Mouse (Mus musculus) MEL (cell line): ENCODE measurements around the gene Pom121l2. TPM values are rescaled to one million over a fixed set of nuclear protein-coding genes. Genes with fewer than 3 reads are reported as not detected.

Source experiments
- DNase-seq: peaks from one replicate; pipeline ENCODE4 v3.0.0; 2011; ENCODE audit warnings: low read depth, low spot score
- H3K27ac ChIP-seq: 2 replicates; pipeline ENCODE4 v1.5.1; 2012; ENCODE audit warnings: low read depth, mild to moderate bottlenecking, control low read depth, low read length, moderate library complexity; ENCODE audit not compliant: control insufficient read depth
- H3K27me3 ChIP-seq, 2 experiments: fragments of 150-350 bp in 1 of 2; sonication (generic) in 1 of 2; 2 replicates each; pipeline ENCODE4 v1.6.1; 2012; ENCODE audit warnings: low read length in 2 of 2, mild to moderate bottlenecking in 2 of 2, improper control_type of control experiment in 1 of 2, moderate library complexity in 1 of 2; ENCODE audit not compliant: insufficient read depth in 2 of 2, control insufficient read depth in 1 of 2
- H3K36me3 ChIP-seq, 2 experiments: 2 replicates each; pipeline ENCODE4 v1.6.1; 2012 to 2014; ENCODE audit warnings: low read length in 2 of 2, improper control_type of control experiment in 1 of 2, inconsistent platforms in 1 of 2, mild to moderate bottlenecking in 1 of 2; ENCODE audit not compliant: insufficient read depth in 2 of 2, control insufficient read depth in 1 of 2
- H3K4me1 ChIP-seq, 2 experiments: fragments of 150-350 bp in 1 of 2; sonication (generic) in 1 of 2; 2 replicates each; pipeline ENCODE4 v1.6.1; 2012; ENCODE audit warnings: low read length in 2 of 2, improper control_type of control experiment in 1 of 2, mild to moderate bottlenecking in 1 of 2; ENCODE audit not compliant: insufficient read depth in 2 of 2, control insufficient read depth in 1 of 2
- H3K4me3 ChIP-seq, 2 experiments: fragments of 150-350 bp in 1 of 2; sonication (generic) in 1 of 2; 2 replicates each; pipeline ENCODE4 v1.5.1; 2012; ENCODE audit warnings: low read depth in 2 of 2, low read length in 2 of 2, mild to moderate bottlenecking in 2 of 2, moderate library complexity in 2 of 2, control low read depth in 1 of 2, improper control_type of control experiment in 1 of 2; ENCODE audit not compliant: control insufficient read depth in 1 of 2, insufficient read depth in 1 of 2
- H3K79me2 ChIP-seq: 2 replicates; pipeline ENCODE4 v1.6.1; 2012; ENCODE audit warnings: mild to moderate bottlenecking, low read length, moderate library complexity; ENCODE audit not compliant: control insufficient read depth, poor library complexity, insufficient read depth
- H3K9ac ChIP-seq: 2 replicates; pipeline ENCODE4 v1.6.1; 2012; ENCODE audit warnings: low read depth, mild to moderate bottlenecking, control low read depth, low read length, moderate library complexity; ENCODE audit not compliant: control insufficient read depth, poor library complexity, severe bottlenecking
- H3K9me3 ChIP-seq: fragments of 150-350 bp; sonication (generic); replicated peaks from 2 replicates; pipeline ENCODE4 v1.6.1; 2012; ENCODE audit warnings: mild to moderate bottlenecking, low read length, improper control_type of control experiment, moderate library complexity; ENCODE audit not compliant: insufficient read depth
- BHLHE40 ChIP-seq: IDR thresholded peaks from 2 replicates; pipeline ENCODE4 v1.6.1; 2012; ENCODE audit warnings: low read depth, mild to moderate bottlenecking, inconsistent platforms, low read length, improper control_type of control experiment, borderline replicate concordance
- CHD1 ChIP-seq: IDR thresholded peaks from 2 replicates; pipeline ENCODE4 v1.6.1; 2012; ENCODE audit warnings: low read depth, mild to moderate bottlenecking, inconsistent platforms, low read length, improper control_type of control experiment
- CHD2 ChIP-seq: IDR thresholded peaks from 2 replicates; pipeline ENCODE4 v1.6.1; 2011; ENCODE audit warnings: low read length, improper control_type of control experiment
- CTCF ChIP-seq, 3 experiments: IDR thresholded peaks in 2 of 3; conservative IDR thresholded peaks in 1 of 3; 2 replicates each; pipeline ENCODE4 v1.5.1; 2011 to 2012; ENCODE audit warnings: low read length in 3 of 3, low read depth in 2 of 3, mild to moderate bottlenecking in 2 of 3, improper control_type of control experiment in 1 of 3, inconsistent platforms in 1 of 3, mixed read lengths in 1 of 3, moderate library complexity in 1 of 3; ENCODE audit not compliant: control insufficient read depth in 1 of 3, insufficient read depth in 1 of 3, poor library complexity in 1 of 3, severe bottlenecking in 1 of 3
- E2F4 ChIP-seq: IDR thresholded peaks from 2 replicates; pipeline ENCODE4 v1.6.1; 2011; ENCODE audit warnings: low read depth, low read length, improper control_type of control experiment, borderline replicate concordance
- ELF1 ChIP-seq: IDR thresholded peaks from 2 replicates; pipeline ENCODE4 v1.6.1; 2014; ENCODE audit warnings: low read depth, mild to moderate bottlenecking, inconsistent platforms, low read length, improper control_type of control experiment, moderate library complexity
- EP300 ChIP-seq, 2 experiments: IDR thresholded peaks; 2 replicates each; pipeline ENCODE4 v1.6.1; 2011; ENCODE audit warnings: improper control_type of control experiment in 2 of 2, low read length in 2 of 2, low read depth in 1 of 2, mild to moderate bottlenecking in 1 of 2
- ETS1 ChIP-seq: IDR thresholded peaks from 2 replicates; pipeline ENCODE4 v1.6.1; 2012; ENCODE audit warnings: low read depth, mild to moderate bottlenecking, inconsistent platforms, low read length, improper control_type of control experiment, moderate library complexity
- GABPA ChIP-seq: IDR thresholded peaks from 2 replicates; pipeline ENCODE4 v1.6.1; 2012; ENCODE audit warnings: low read depth, mild to moderate bottlenecking, inconsistent platforms, low read length, improper control_type of control experiment, moderate library complexity
- GATA1 ChIP-seq: IDR thresholded peaks from 2 replicates; pipeline ENCODE4 v1.6.1; 2011; ENCODE audit warnings: low read depth, low read length, improper control_type of control experiment
- JUND ChIP-seq: IDR thresholded peaks from 2 replicates; pipeline ENCODE4 v1.6.1; 2011; ENCODE audit warnings: low read depth, mild to moderate bottlenecking, improper control_type of control experiment, low read length
- KAT2A ChIP-seq: conservative IDR thresholded peaks from 2 replicates; pipeline ENCODE4 v1.6.1; 2012; ENCODE audit warnings: low read depth, low read length, improper control_type of control experiment, inconsistent platforms
- MAFK ChIP-seq: IDR thresholded peaks from 2 replicates; pipeline ENCODE4 v1.6.1; 2011; ENCODE audit warnings: low read depth, mild to moderate bottlenecking, low read length, improper control_type of control experiment, borderline replicate concordance
- MAX ChIP-seq: IDR thresholded peaks from 2 replicates; pipeline ENCODE4 v1.6.1; 2011; ENCODE audit warnings: low read length, improper control_type of control experiment
- MAZ ChIP-seq: IDR thresholded peaks from 2 replicates; pipeline ENCODE4 v1.6.1; 2012; ENCODE audit warnings: low read depth, mild to moderate bottlenecking, inconsistent platforms, low read length, improper control_type of control experiment
- MEF2A ChIP-seq: IDR thresholded peaks from 2 replicates; pipeline ENCODE4 v1.6.1; 2014; ENCODE audit warnings: low read depth, mild to moderate bottlenecking, inconsistent platforms, low read length, improper control_type of control experiment; ENCODE audit not compliant: poor library complexity, insufficient replicate concordance, severe bottlenecking; ENCODE audit errors: extremely low read depth
- MXI1 ChIP-seq: IDR thresholded peaks from 2 replicates; pipeline ENCODE4 v1.6.1; 2011; ENCODE audit warnings: mild to moderate bottlenecking, low read depth, low read length, improper control_type of control experiment
- MYB ChIP-seq: IDR thresholded peaks from 2 replicates; pipeline ENCODE4 v1.6.1; 2011; ENCODE audit warnings: mild to moderate bottlenecking, low read depth, low read length, improper control_type of control experiment
- MYC ChIP-seq: IDR thresholded peaks from 2 replicates; pipeline ENCODE4 v1.6.1; 2011; ENCODE audit warnings: low read depth, mild to moderate bottlenecking, low read length, improper control_type of control experiment, moderate library complexity
- NELFE ChIP-seq: IDR thresholded peaks from 2 replicates; pipeline ENCODE4 v1.6.1; 2011; ENCODE audit warnings: low read depth, low read length, improper control_type of control experiment
- NRF1 ChIP-seq: IDR thresholded peaks from 2 replicates; pipeline ENCODE4 v1.6.1; 2014; ENCODE audit warnings: low read depth, mild to moderate bottlenecking, inconsistent platforms, low read length, improper control_type of control experiment, moderate library complexity; ENCODE audit not compliant: poor library complexity, insufficient read depth, severe bottlenecking
- POLR2A ChIP-seq, 2 experiments: IDR thresholded peaks; 2 replicates each; pipeline ENCODE4 v1.6.1; 2011 to 2012; ENCODE audit warnings: low read length in 2 of 2, mild to moderate bottlenecking in 2 of 2, control low read depth in 1 of 2, improper control_type of control experiment in 1 of 2, low read depth in 1 of 2, moderate library complexity in 1 of 2; ENCODE audit not compliant: control insufficient read depth in 1 of 2, insufficient read depth in 1 of 2, poor library complexity in 1 of 2
- POLR2AphosphoS2 ChIP-seq: IDR thresholded peaks from 2 replicates; pipeline ENCODE4 v1.6.1; 2011; ENCODE audit warnings: low read length, improper control_type of control experiment
- POLR2AphosphoS5 ChIP-seq: IDR thresholded peaks from 2 replicates; pipeline ENCODE4 v1.6.1; 2012; ENCODE audit warnings: low read depth, borderline replicate concordance, mild to moderate bottlenecking, inconsistent platforms, low read length, moderate library complexity, mixed read lengths
- RAD21 ChIP-seq: IDR thresholded peaks from 2 replicates; pipeline ENCODE4 v1.6.1; 2011; ENCODE audit warnings: mild to moderate bottlenecking, low read depth, low read length, improper control_type of control experiment
- RCOR1 ChIP-seq: IDR thresholded peaks from 2 replicates; pipeline ENCODE4 v1.6.1; 2012; ENCODE audit warnings: low read depth, mild to moderate bottlenecking, inconsistent platforms, low read length, improper control_type of control experiment
- SIN3A ChIP-seq: IDR thresholded peaks from 2 replicates; pipeline ENCODE4 v1.6.1; 2012; ENCODE audit warnings: low read length, improper control_type of control experiment, inconsistent platforms
- SMC3 ChIP-seq: IDR thresholded peaks from 2 replicates; pipeline ENCODE4 v1.6.1; 2011; ENCODE audit warnings: low read depth, low read length, improper control_type of control experiment
- TAL1 ChIP-seq: IDR thresholded peaks from 2 replicates; pipeline ENCODE4 v1.6.1; 2012; ENCODE audit warnings: mild to moderate bottlenecking, inconsistent platforms, low read length, moderate library complexity, mixed read lengths
- TBP ChIP-seq: IDR thresholded peaks from 2 replicates; pipeline ENCODE4 v1.8.0; 2011; ENCODE audit warnings: low read depth, low read length, improper control_type of control experiment
- TCF12 ChIP-seq: IDR thresholded peaks from 2 replicates; pipeline ENCODE4 v1.6.1; 2014; ENCODE audit warnings: low read depth, mild to moderate bottlenecking, inconsistent platforms, low read length, improper control_type of control experiment, moderate library complexity
- UBTF ChIP-seq: IDR thresholded peaks from 2 replicates; pipeline ENCODE4 v1.6.1; 2012; ENCODE audit warnings: low read depth, mild to moderate bottlenecking, inconsistent platforms, low read length, improper control_type of control experiment, moderate library complexity, borderline replicate concordance; ENCODE audit not compliant: insufficient read depth
- USF1 ChIP-seq: IDR thresholded peaks from 2 replicates; pipeline ENCODE4 v1.6.1; 2014; ENCODE audit warnings: low read depth, mild to moderate bottlenecking, inconsistent platforms, low read length, improper control_type of control experiment, moderate library complexity
- USF2 ChIP-seq, 2 experiments: IDR thresholded peaks; 2 replicates each; pipeline ENCODE4 v1.6.1; 2011 to 2012; ENCODE audit warnings: improper control_type of control experiment in 2 of 2, low read length in 2 of 2, borderline replicate concordance in 1 of 2, inconsistent platforms in 1 of 2, low read depth in 1 of 2, mild to moderate bottlenecking in 1 of 2; ENCODE audit not compliant: insufficient read depth in 1 of 2
- ZC3H11A ChIP-seq: IDR thresholded peaks from 2 replicates; pipeline ENCODE4 v1.6.1; 2012; ENCODE audit warnings: low read depth, mild to moderate bottlenecking, inconsistent platforms, low read length, improper control_type of control experiment
- ZMIZ1 ChIP-seq: IDR thresholded peaks from 2 replicates; pipeline ENCODE4 v1.6.1; 2012; ENCODE audit warnings: low read depth, mild to moderate bottlenecking, inconsistent platforms, low read length, improper control_type of control experiment, moderate library complexity
- ZNF384 ChIP-seq: IDR thresholded peaks from 2 replicates; pipeline ENCODE4 v1.6.1; 2012; ENCODE audit warnings: low read depth, mild to moderate bottlenecking, inconsistent platforms, low read length, improper control_type of control experiment
- polyA plus RNA-seq, 2 experiments: library from polyadenylated mRNA; stranded (reverse) in 1 of 2; unstranded in 1 of 2; fragments of >175 nt in 1 of 2; fragments of >200 nt in 1 of 2; gene quantifications; 2 replicates each; pipeline versions ENCODE4 v1.2.1 to v1.2.4; 2012; ENCODE audit warnings: low replicate concordance in 2 of 2, low read depth in 1 of 2; ENCODE audit not compliant: insufficient read length in 2 of 2, insufficient read depth in 1 of 2, missing spikeins in 1 of 2
- total RNA-seq: library from RNA; depleted of rRNA; stranded (reverse); fragments of 300-350 nt; gene quantifications from 2 replicates; pipeline ENCODE4 v1.2.3, GENCODE M21; 2012

Gene Pom121l2
- total and polyA plus RNA-seq, 3 experiments = not detected

DNA sequence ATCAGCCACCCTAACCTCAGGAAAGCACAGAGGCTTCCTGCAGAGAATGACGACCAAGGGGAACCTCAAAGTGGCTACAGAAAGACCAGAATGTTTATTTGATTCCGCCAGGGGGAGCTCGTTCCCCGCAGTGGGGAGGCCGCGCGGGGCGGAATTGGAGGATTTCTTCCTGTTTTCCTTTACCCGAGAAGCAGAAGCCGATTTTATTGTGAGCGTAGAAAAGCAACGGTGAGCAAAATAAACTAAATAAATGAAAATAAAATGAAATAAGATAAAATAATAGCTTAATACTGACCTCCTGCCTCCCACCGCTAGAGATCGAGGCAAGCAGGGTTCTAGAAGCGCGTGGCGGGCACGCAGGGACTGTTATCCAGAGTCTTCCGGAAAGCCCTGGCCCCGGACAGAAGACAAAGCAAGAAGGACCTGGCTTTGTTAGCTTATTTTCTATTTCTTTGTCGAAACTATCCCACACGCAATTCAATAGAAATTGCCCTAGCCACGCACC, 6.7 kb upstream of the Pom121l2 start:
- no peaks in the 10 kb centered on the region for H3K27me3 ChIP-seq
- H3K9ac ChIP-seq = peak overlapping the region; percentile 98
- H3K79me2 ChIP-seq = no peaks in the 10 kb centered on the region; the same call in 1 of the 2 replicates
- H3K9me3 ChIP-seq = no peaks in the 10 kb centered on the region
- peak; percentile 95 for DNase-seq
- H3K27ac ChIP-seq = peak overlapping the region; percentile 89
- H3K36me3 ChIP-seq = no peaks in the 10 kb centered on the region
- H3K4me1 ChIP-seq = no peaks in the 10 kb centered on the region
- peak overlapping the region; percentile 62 to 100 for H3K4me3 ChIP-seq
- TF ChIP-seq SIN3A (peak; percentile 75), POLR2A (IDR thresholded peaks at IDR 0.05; ENCODE audit: control insufficient read depth in 1 of 2, insufficient read depth in 1 of 2, low read depth in 1 of 2, low read length in 2 of 2, poor library complexity in 1 of 2) (peak in 1 of 2 experiments; percentile 58; a peak in 2 of 4 replicates), MAFK (no peak), RAD21 (peak; percentile 81), POLR2AphosphoS2 (no peak), EP300 (IDR thresholded peaks at IDR 0.05; ENCODE audit: low read depth in 1 of 2, low read length in 2 of 2) (peak in 1 of 2 experiments; percentile 29; a peak in 1 of 4 replicates), MYB (no peak), ZMIZ1 (no peak), CHD2 (no peak), MYC (peak; percentile 73), USF1 (no peak), NELFE (peak; percentile 71), CTCF (IDR thresholded peaks at IDR 0.05 in 2 of 3, conservative IDR thresholded peaks at IDR 0.05 in 1 of 3; ENCODE audit: control insufficient read depth in 1 of 3, insufficient read depth in 1 of 3, low read depth in 2 of 3, low read length in 3 of 3, poor library complexity in 1 of 3, severe bottlenecking in 1 of 3) (peak; percentile 78 to 91 (median 88)), ZNF384 (peak; percentile 60), MXI1 (peak; percentile 88), TBP (peak; percentile 67), MEF2A (no peak), ETS1 (peak; percentile 40), GATA1 (no peak), JUND (no peak), CHD1 (no peak; the same call in 1 of the 2 replicates), MAX (no peak; the same call in 1 of the 2 replicates), USF2 (IDR thresholded peaks at IDR 0.05; ENCODE audit: borderline replicate concordance in 1 of 2, insufficient read depth in 1 of 2, low read depth in 1 of 2, low read length in 2 of 2) (no peak), TCF12 (no peak), MAZ (peak; percentile 42; the same call in 1 of the 2 replicates), KAT2A (no peak), POLR2AphosphoS5 (no peak), NRF1 (no peak), TAL1 (no peak), BHLHE40 (no peak), ELF1 (peak; percentile 79), UBTF (0 out of 2 replicates have a peak, but pooled peaks have one; percentile 42), E2F4 (0 out of 2 replicates have a peak, but pooled peaks have one; percentile 12), RCOR1 (peak; percentile 60; the same call in 1 of the 2 replicates), ZC3H11A (peak; percentile 59), GABPA (no peak), SMC3 (peak; percentile 85)
